Mouse (Mus musculus): ENCODE results near the gene Rpl36a-ps1.

Gene Rpl36a-ps1

DNA sequence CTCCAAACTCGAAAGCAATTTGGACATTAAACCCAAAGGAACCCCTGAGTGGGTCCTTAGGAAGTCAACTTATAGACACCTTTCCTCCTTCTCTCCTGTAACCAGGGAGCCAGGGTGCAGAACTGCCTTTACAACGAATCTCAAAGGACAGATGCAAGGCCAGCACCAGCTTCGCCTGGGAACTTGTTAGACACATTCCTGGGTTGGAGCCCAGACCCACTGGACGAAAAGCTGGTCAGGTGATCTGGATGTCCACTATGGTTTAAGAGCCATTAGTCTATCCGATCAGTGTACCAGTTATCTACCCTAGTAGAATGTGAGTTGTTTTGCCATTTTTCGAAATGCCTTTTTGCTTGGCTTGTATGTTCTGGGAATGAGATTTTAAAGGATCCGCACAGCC is 41.7 kb downstream of the Rpl36a-ps1 start:
- no peak for DNase-seq (ENCODE audit: low read depth, low spot score)

- DNase-seq (ENCODE audit: low read depth, low spot score): no peak
These were observed 42.4 kb downstream of the Rpl36a-ps1 start for GRCm38 (mm10) chr14:98951626-98952290.

Measured in forelimb bud, embryonic 11.5 days (tissue).